Mouse (Mus musculus) bone marrow, adult 2 months (tissue): ENCODE results near the gene Med12l.

Experiments used
- CTCF ChIP-seq: fragments of 200-500 bp; IDR thresholded peaks from 2 replicates; pipeline ENCODE4 v1.5.1; 2011; ENCODE audit warnings: low read length, control low read depth; ENCODE audit not compliant: control insufficient read depth, insufficient read depth
- POLR2A ChIP-seq: fragments of 200-500 bp; IDR thresholded peaks from 2 replicates; pipeline ENCODE4 v1.6.1; 2011; ENCODE audit warnings: low read depth, mild to moderate bottlenecking, control low read depth, low read length, borderline replicate concordance; ENCODE audit not compliant: control insufficient read depth

- TF ChIP-seq POLR2A (no peak), CTCF (no peak)
Observed at GRCm38 (mm10) chr3:59065937-59066336, 60.3 kb downstream of the Med12l start.
